Mouse (Mus musculus): ENCODE data around the gene Pcyt1a. TPM values are rescaled to one million over a fixed set of nuclear protein-coding genes. Genes with fewer than 3 reads are reported as not detected.
A peak's percentile ranks its signal among the peaks of the same experiment; 100 is the strongest.

The Pcyt1a gene
- polyA plus RNA-seq, 1 experiment from 2014 or later, result 79.9 TPM

- H3K4me1 ChIP-seq (ENCODE audit: control insufficient read depth, insufficient read depth, low read length), result 0 out of 2 replicates have a peak, but pooled peaks cover 6% of the 10 kb centered on the region
- H3K4me3 ChIP-seq (ENCODE audit: low read length), result no peak overlapping the region
- no peak for ATAC-seq
- no peaks in the 10 kb centered on the region for H3K36me3 ChIP-seq (ENCODE audit: control insufficient read depth, insufficient read depth, low read length)
- no peak overlapping the region for H3K9ac ChIP-seq (ENCODE audit: low read depth, low read length)
- WGBS, result 83% methylated on average over 1 of the region's 1 CpGs
- no peaks in the 10 kb centered on the region for H3K27me3 ChIP-seq (replicated peaks; ENCODE audit: control insufficient read depth, insufficient read depth, low read length)
- no peak overlapping the region for H3K4me2 ChIP-seq (ENCODE audit: low read depth, low read length)
- no peaks in the 10 kb centered on the region for H3K9me3 ChIP-seq (ENCODE audit: control insufficient read depth, low read length)
- peak overlapping the region; percentile 64 for H3K27ac ChIP-seq (ENCODE audit: low read length)
Observed at GRCm38 (mm10) chr16:32445558-32445957, 14.8 kb downstream of the Pcyt1a start.

DNA sequence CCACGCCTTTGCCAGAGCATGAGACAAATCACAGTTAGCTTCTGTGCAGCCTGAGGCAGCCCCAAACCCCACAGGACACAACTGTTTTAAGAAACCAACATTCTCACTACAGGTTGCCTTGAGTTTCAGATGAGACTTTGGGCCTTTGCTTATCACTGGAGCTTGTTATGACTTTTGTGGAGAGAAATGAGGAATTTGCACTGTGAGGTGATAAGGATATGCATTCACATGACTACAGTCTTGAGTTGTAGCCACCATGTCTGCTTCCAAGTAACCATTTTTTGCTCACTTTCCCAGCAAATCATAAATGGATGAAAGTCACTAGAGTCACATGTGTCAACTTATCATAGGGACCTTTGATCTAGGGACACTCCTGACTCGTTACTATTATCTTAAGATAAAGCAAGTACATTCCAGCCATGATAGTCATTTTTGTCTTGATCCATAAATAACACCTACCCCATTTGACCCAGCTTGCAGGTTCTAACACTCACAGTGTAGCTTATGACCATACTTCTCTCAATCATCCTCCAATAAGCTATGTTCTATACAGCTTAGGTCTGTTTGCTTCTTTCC, 15.9 kb downstream of the Pcyt1a start:
- H3K4me1 ChIP-seq (ENCODE audit: control insufficient read depth, insufficient read depth, low read length), result 0 out of 2 replicates have a peak, but pooled peaks cover 6% of the 10 kb centered on the region
- no peak overlapping the region for H3K4me2 ChIP-seq (ENCODE audit: low read depth, low read length)
- WGBS, result 64% methylated on average over 2 of the region's 2 CpGs
- H3K27ac ChIP-seq (ENCODE audit: low read length), result peak overlapping the region; percentile 64
- no peaks in the 10 kb centered on the region for H3K36me3 ChIP-seq (ENCODE audit: control insufficient read depth, insufficient read depth, low read length)
- H3K9ac ChIP-seq (ENCODE audit: low read depth, low read length), result no peak overlapping the region
- ATAC-seq, result peak; percentile 87
- no peaks in the 10 kb centered on the region for H3K9me3 ChIP-seq (ENCODE audit: control insufficient read depth, low read length)
- H3K27me3 ChIP-seq (replicated peaks; ENCODE audit: control insufficient read depth, insufficient read depth, low read length), result no peaks in the 10 kb centered on the region
- no peak overlapping the region for H3K4me3 ChIP-seq (ENCODE audit: low read length)

DNA sequence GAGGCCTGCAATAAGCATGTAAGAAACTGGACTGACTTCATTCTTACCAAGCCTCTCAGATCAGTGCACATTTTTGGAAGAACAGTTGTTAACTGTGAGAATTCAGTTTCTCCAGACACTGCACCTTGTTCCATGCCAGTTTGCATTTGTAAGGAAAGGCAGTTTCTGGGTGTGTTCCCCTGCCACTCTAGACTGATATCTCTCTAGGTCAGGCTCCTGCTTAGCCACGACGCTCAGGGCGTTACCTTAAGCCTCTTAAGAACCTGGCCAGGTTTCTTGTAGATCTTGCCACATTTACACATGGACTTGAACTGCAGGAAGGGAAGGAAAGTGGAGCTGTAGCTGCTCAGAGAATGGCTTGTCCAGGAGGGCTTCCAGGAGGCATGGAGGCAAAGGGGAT, 18.9 kb downstream of the Pcyt1a start:
- Histone ChIP-seq H3K36me3 (ENCODE audit: control insufficient read depth, insufficient read depth, low read length) (peaks cover 1% of the 10 kb centered on the region; the same call in 1 of the 2 replicates), H3K27me3 (replicated peaks; ENCODE audit: control insufficient read depth, insufficient read depth, low read length) (no peaks in the 10 kb centered on the region), H3K4me2 (ENCODE audit: low read depth, low read length) (no peak overlapping the region), H3K4me3 (ENCODE audit: low read length) (no peak overlapping the region), H3K4me1 (ENCODE audit: control insufficient read depth, insufficient read depth, low read length) (0 out of 2 replicates have a peak, but pooled peaks cover 6% of the 10 kb centered on the region), H3K27ac (ENCODE audit: low read length) (peak overlapping the region; percentile 53), H3K9ac (ENCODE audit: low read depth, low read length) (no peak overlapping the region), H3K9me3 (ENCODE audit: control insufficient read depth, low read length) (no peaks in the 10 kb centered on the region)
- 66% methylated on average over 3 of the region's 3 CpGs for WGBS
- peak; percentile 64 for ATAC-seq

GRCm38 (mm10) chr16:32450133-32450532, 19.4 kb downstream of the Pcyt1a start:
- Histone ChIP-seq H3K4me3 (ENCODE audit: low read length) (no peak overlapping the region), H3K27me3 (replicated peaks; ENCODE audit: control insufficient read depth, insufficient read depth, low read length) (no peaks in the 10 kb centered on the region), H3K9ac (ENCODE audit: low read depth, low read length) (no peak overlapping the region), H3K36me3 (ENCODE audit: control insufficient read depth, insufficient read depth, low read length) (peaks cover 3% of the 10 kb centered on the region; the same call in 1 of the 2 replicates), H3K27ac (ENCODE audit: low read length) (peak overlapping the region; percentile 53; the same call in 1 of the 2 replicates), H3K4me1 (ENCODE audit: control insufficient read depth, insufficient read depth, low read length) (0 out of 2 replicates have a peak, but pooled peaks cover 6% of the 10 kb centered on the region), H3K9me3 (ENCODE audit: control insufficient read depth, low read length) (no peaks in the 10 kb centered on the region), H3K4me2 (ENCODE audit: low read depth, low read length) (no peak overlapping the region)
- no peak for ATAC-seq
- 90% methylated on average over 2 of the region's 2 CpGs for WGBS

GRCm38 (mm10) chr16:32453102-32453501, 22.4 kb downstream of the Pcyt1a start:
- WGBS, result 94% methylated on average over 8 of the region's 8 CpGs
- ATAC-seq, result no peak
- Histone ChIP-seq H3K36me3 (ENCODE audit: control insufficient read depth, insufficient read depth, low read length) (peaks cover 6% of the 10 kb centered on the region; the same call in 1 of the 2 replicates), H3K9ac (ENCODE audit: low read depth, low read length) (no peak overlapping the region), H3K27me3 (replicated peaks; ENCODE audit: control insufficient read depth, insufficient read depth, low read length) (no peaks in the 10 kb centered on the region), H3K9me3 (ENCODE audit: control insufficient read depth, low read length) (no peaks in the 10 kb centered on the region), H3K27ac (ENCODE audit: low read length) (no peak overlapping the region), H3K4me3 (ENCODE audit: low read length) (no peak overlapping the region), H3K4me2 (ENCODE audit: low read depth, low read length) (no peak overlapping the region), H3K4me1 (ENCODE audit: control insufficient read depth, insufficient read depth, low read length) (no peaks in the 10 kb centered on the region)

DNA sequence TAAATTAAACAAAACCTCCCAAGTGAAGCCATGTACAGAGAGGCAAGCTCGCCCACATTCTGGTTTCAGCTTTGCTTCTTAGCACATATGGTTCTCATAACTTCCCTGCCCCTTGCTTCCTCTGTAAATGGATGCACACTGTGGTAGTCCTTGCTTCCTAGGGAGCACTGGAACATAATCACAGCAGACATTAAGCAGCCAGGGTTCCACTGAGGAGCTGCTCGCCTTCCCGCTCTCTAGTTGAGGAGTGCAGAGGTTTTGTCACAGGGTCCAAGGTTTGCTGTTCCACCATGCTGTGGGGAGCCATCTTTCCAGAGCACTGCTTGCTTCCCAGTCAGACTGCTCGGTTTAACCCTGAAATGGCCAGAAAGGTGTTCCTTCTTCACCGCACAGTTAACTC, 23.9 kb downstream of the Pcyt1a start:
- Histone ChIP-seq H3K4me3 (ENCODE audit: low read length) (no peak overlapping the region), H3K27me3 (replicated peaks; ENCODE audit: control insufficient read depth, insufficient read depth, low read length) (no peaks in the 10 kb centered on the region), H3K9me3 (ENCODE audit: control insufficient read depth, low read length) (no peaks in the 10 kb centered on the region), H3K4me1 (ENCODE audit: control insufficient read depth, insufficient read depth, low read length) (no peaks in the 10 kb centered on the region), H3K9ac (ENCODE audit: low read depth, low read length) (no peak overlapping the region), H3K36me3 (ENCODE audit: control insufficient read depth, insufficient read depth, low read length) (peaks cover 6% of the 10 kb centered on the region; the same call in 1 of the 2 replicates), H3K27ac (ENCODE audit: low read length) (no peak overlapping the region), H3K4me2 (ENCODE audit: low read depth, low read length) (no peak overlapping the region)
- WGBS, result 90% methylated on average over 5 of the region's 5 CpGs
- ATAC-seq, result no peak

DNA sequence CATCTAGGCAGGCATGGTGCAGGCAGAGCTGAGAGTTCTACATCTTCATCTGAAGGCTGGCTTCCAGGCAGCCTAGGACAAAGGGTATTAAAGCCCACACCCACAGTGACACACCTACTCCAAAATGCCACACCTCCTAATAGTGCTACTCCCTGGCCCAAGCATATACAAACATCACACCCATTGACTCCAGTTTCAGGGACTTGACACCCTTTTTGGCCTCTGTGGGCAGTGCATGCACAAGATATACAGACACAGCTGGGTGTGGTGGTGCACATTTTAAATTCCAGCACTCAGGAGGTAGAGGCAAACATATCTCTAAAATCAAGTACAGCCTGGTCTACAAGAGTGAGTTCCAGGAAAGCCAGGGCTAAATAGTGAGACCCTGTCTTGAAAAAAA, 25.4 kb downstream of the Pcyt1a start:
- H3K9ac ChIP-seq (ENCODE audit: low read depth, low read length), result no peak overlapping the region
- no peaks in the 10 kb centered on the region for H3K9me3 ChIP-seq (ENCODE audit: control insufficient read depth, low read length)
- H3K4me3 ChIP-seq (ENCODE audit: low read length), result no peak overlapping the region
- H3K27me3 ChIP-seq (replicated peaks; ENCODE audit: control insufficient read depth, insufficient read depth, low read length), result no peaks in the 10 kb centered on the region
- peaks cover 6% of the 10 kb centered on the region; the same call in 1 of the 2 replicates for H3K36me3 ChIP-seq (ENCODE audit: control insufficient read depth, insufficient read depth, low read length)
- no peak overlapping the region for H3K4me2 ChIP-seq (ENCODE audit: low read depth, low read length)
- no peak overlapping the region for H3K27ac ChIP-seq (ENCODE audit: low read length)
- no peak for ATAC-seq
- H3K4me1 ChIP-seq (ENCODE audit: control insufficient read depth, insufficient read depth, low read length), result no peaks in the 10 kb centered on the region

DNA sequence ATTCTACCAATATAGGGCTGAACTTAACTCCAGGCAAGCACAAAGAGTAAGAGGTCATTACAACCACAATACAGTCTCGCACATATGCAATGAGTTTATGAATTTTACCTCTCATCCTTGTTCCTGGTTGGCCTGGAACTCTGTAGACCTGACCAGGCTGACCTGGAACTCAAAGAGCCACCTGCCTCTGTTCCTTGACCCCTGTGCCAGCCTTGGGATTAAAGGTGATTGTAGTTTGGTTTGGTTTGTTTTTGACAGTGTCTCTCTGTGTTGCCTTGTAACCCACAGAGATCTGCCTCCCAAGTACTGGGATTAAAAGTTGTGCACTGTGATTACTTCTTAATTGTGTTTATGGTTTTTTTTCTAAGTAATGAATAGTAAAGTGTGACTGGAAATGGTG, 26.0 kb downstream of the Pcyt1a start:
- Histone ChIP-seq H3K9ac (ENCODE audit: low read depth, low read length) (no peak overlapping the region), H3K27me3 (replicated peaks; ENCODE audit: control insufficient read depth, insufficient read depth, low read length) (no peaks in the 10 kb centered on the region), H3K27ac (ENCODE audit: low read length) (0 out of 2 replicates have a peak overlapping the region, but pooled peaks have one; percentile 3), H3K4me1 (ENCODE audit: control insufficient read depth, insufficient read depth, low read length) (no peaks in the 10 kb centered on the region), H3K4me2 (ENCODE audit: low read depth, low read length) (no peak overlapping the region), H3K9me3 (ENCODE audit: control insufficient read depth, low read length) (no peaks in the 10 kb centered on the region), H3K4me3 (ENCODE audit: low read length) (no peak overlapping the region), H3K36me3 (ENCODE audit: control insufficient read depth, insufficient read depth, low read length) (peaks cover 6% of the 10 kb centered on the region; the same call in 1 of the 2 replicates)
- peak; percentile 35; the same call in 1 of the 2 replicates for ATAC-seq
- 76% methylated on average over 1 of the region's 1 CpGs for WGBS

GRCm38 (mm10) chr16:32457589-32458386, 27.1 kb downstream of the Pcyt1a start:
- Histone ChIP-seq H3K9ac (ENCODE audit: low read depth, low read length) (no peak overlapping the region), H3K4me2 (ENCODE audit: low read depth, low read length) (no peak overlapping the region), H3K4me3 (ENCODE audit: low read length) (no peak overlapping the region), H3K9me3 (ENCODE audit: control insufficient read depth, low read length) (no peaks in the 10 kb centered on the region), H3K27me3 (replicated peaks; ENCODE audit: control insufficient read depth, insufficient read depth, low read length) (no peaks in the 10 kb centered on the region), H3K27ac (ENCODE audit: low read length) (no peak overlapping the region), H3K36me3 (ENCODE audit: control insufficient read depth, insufficient read depth, low read length) (peaks cover 6% of the 10 kb centered on the region; the same call in 1 of the 2 replicates), H3K4me1 (ENCODE audit: control insufficient read depth, insufficient read depth, low read length) (no peaks in the 10 kb centered on the region)
- 60% methylated on average over 10 of the region's 10 CpGs for WGBS
- ATAC-seq, result peak; percentile 37

All from intestine, embryonic 16.5 days (tissue).